Mouse (Mus musculus): ENCODE results near the gene Oxct2b.

DNA sequence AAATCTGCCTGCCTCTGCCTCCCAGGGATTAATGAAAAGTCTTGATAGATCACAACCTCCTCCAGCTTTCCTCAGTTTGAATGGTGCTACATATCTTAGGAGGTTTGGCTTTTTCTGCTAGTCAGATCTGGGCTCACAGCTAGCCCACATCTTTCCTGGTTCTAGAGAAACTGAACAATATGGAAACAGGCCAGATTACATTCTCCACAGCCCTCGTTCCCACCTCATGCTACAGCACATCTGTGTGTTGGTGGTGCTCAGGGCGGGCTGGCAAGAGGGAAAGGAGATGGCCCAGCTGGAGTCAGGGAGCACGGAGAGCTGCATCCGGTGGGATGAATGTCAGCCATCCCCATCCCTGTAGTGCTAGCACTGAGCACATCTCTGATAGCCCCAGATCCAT, 5.3 kb upstream of the Oxct2b start:
- TF ChIP-seq POLR2A (IDR thresholded peaks at IDR 0.05; ENCODE audit: borderline replicate concordance, insufficient read depth, low read length) (no peak), CTCF (IDR thresholded peaks at IDR 0.05; ENCODE audit: borderline replicate concordance, insufficient read depth, low read depth, low read length) (no peak)
